In genomic region chr5:41767296-41768200, GRCm38 (mm10) we compare ENCODE assay signal across 9 mouse cellular contexts. TPM values are rescaled to one million over a fixed set of nuclear protein-coding genes. Genes with fewer than 3 reads are reported as not detected.
DNase-seq lines count a peak whose midpoint lies in the region; ATAC-seq and TF ChIP-seq lines count a peak whose summit lies in the region.
"Had no signal": no experiment of that assay in that cellular context is flagged by ENCODE, and none has a peak within 500 bp of the region (broad histone marks: within the 10 kb centered on the region; RNA-seq: fewer than 3 reads in every experiment).

No protein-coding gene starts in this region.

- intact Hi-C loops in gastrocnemius, adult 2 months (cut with DNase I) = loop anchor here (1.0 to 2.0 kb wide), 2 partner anchors 643 to 715 kb away; no protein-coding TSS in a partner anchor
- intact Hi-C loops in left cerebral cortex, postnatal 14 days (cut with DNase I) = loop anchor here (1.0 to 2.0 kb wide), 2 partner anchors 643 to 717 kb away; no protein-coding TSS in a partner anchor

- peak overlapping the region; percentile 40 for H3K4me2 ChIP-seq in embryonic facial prominence, embryonic 15.5 days (replicated peaks)
- peak overlapping the region; percentile 51 for H3K4me2 ChIP-seq in limb, embryonic 13.5 days (replicated peaks)

- H3K36me3 ChIP-seq in embryonic facial prominence, embryonic 15.5 days = no peaks in the 10 kb centered on the region
- no peaks in the 10 kb centered on the region for H3K36me3 ChIP-seq in limb, embryonic 13.5 days
- H3K36me3 ChIP-seq in small intestine, adult 2 months (ENCODE audit: control insufficient read depth, insufficient read depth, low read length) = no peaks in the 10 kb centered on the region

- TF ChIP-seq POLR2A in small intestine, adult 2 months (IDR thresholded peaks at IDR 0.05; ENCODE audit: low read depth, low read length) = no peak

- H3K4me1 ChIP-seq in embryonic facial prominence, embryonic 15.5 days = peaks cover 26% of the 10 kb centered on the region
- H3K4me1 ChIP-seq in limb, embryonic 13.5 days = peaks cover 28% of the 10 kb centered on the region
- H3K4me1 ChIP-seq in small intestine, adult 2 months (ENCODE audit: control insufficient read depth, insufficient read depth, insufficient read length, low read length) = peaks cover 9% of the 10 kb centered on the region; the same call in 1 of the 2 replicates

- WGBS in embryonic facial prominence, embryonic 15.5 days = 5% methylated on average over 33 of the region's 33 CpGs
- 6% methylated on average over 33 of the region's 33 CpGs for WGBS in limb, embryonic 13.5 days
- WGBS in small intestine, adult 2 months = 18% methylated on average over 33 of the region's 33 CpGs

- DNase-seq in gastrocnemius, adult 2 months = no peak
- no peak for DNase-seq in gastrocnemius, postnatal 4 days (ENCODE audit: low spot score in 2 of 2)
- DNase-seq in B cell, adult 2 months = peak; percentile 21 to 41
- DNase-seq in left cerebral cortex, postnatal 14 days (ENCODE audit: low spot score in 2 of 2) = no peak
- no peak for DNase-seq in right cerebral cortex, postnatal 25 days

- TF ChIP-seq CTCF in gastrocnemius, adult 2 months (IDR thresholded peaks at IDR 0.05) = no peak
- no peak for TF ChIP-seq CTCF in small intestine, adult 2 months (IDR thresholded peaks at IDR 0.05; ENCODE audit: extremely low read depth, insufficient read length, insufficient replicate concordance, low read depth, low read length)

- no peak overlapping the region for H3K27ac ChIP-seq in gastrocnemius, adult 2 months
- H3K27ac ChIP-seq in embryonic facial prominence, embryonic 15.5 days (replicated peaks) = no peak overlapping the region
- no peak overlapping the region for H3K27ac ChIP-seq in limb, embryonic 13.5 days
- H3K27ac ChIP-seq in small intestine, adult 2 months (ENCODE audit: insufficient read depth, low read depth, low read length) = no peak overlapping the region

- no peaks in the 10 kb centered on the region for H3K9me3 ChIP-seq in embryonic facial prominence, embryonic 15.5 days (replicated peaks)
- no peaks in the 10 kb centered on the region for H3K9me3 ChIP-seq in limb, embryonic 13.5 days

- H3K9ac ChIP-seq in embryonic facial prominence, embryonic 15.5 days = no peak overlapping the region
- H3K9ac ChIP-seq in limb, embryonic 13.5 days = peak overlapping the region; percentile 43; the same call in 1 of the 2 replicates

- peaks cover 58% of the 10 kb centered on the region for H3K27me3 ChIP-seq in embryonic facial prominence, embryonic 15.5 days
- H3K27me3 ChIP-seq in limb, embryonic 13.5 days = peaks cover 81% of the 10 kb centered on the region
- H3K27me3 ChIP-seq in small intestine, adult 2 months (ENCODE audit: control insufficient read depth, insufficient read depth, low read length) = peaks cover 44% of the 10 kb centered on the region

- H3K4me3 ChIP-seq in gastrocnemius, adult 2 months = peak overlapping the region; percentile 74
- peak overlapping the region; percentile 35 for H3K4me3 ChIP-seq in embryonic facial prominence, embryonic 15.5 days (replicated peaks)
- peak overlapping the region; percentile 27 for H3K4me3 ChIP-seq in limb, embryonic 13.5 days
- peak overlapping the region; percentile 22 for H3K4me3 ChIP-seq in small intestine, adult 2 months (ENCODE audit: low read depth, low read length)

- ATAC-seq in embryonic facial prominence, embryonic 15.5 days (ENCODE audit: insufficient number of reproducible peaks, low FRiP score, low TSS enrichment, low read depth) = no peak
- ATAC-seq in limb, embryonic 13.5 days (ENCODE audit: low FRiP score, low read depth) = no peak

RNA-seq across cellular contexts. Expression of gene Nkx3-2, which starts 3.2 kb away (rescaled TPM):
- total RNA-seq in gastrocnemius, adult 2 months (2021) = not detected
- under 1 TPM; 0.15 to 0.26 TPM for total RNA-seq in gastrocnemius, postnatal 4 days (2021)
- 0.18 and 0.36 TPM in 2 replicates for polyA plus RNA-seq in embryonic facial prominence, embryonic 15.5 days (2015; fragmentation: Nextera tagmentation; extraction: Ambion mirVana)
- polyA plus RNA-seq in limb, embryonic 13.5 days (2015; fragmentation: Nextera tagmentation; extraction: Ambion mirVana) = 5.2 and 5.7 TPM in 2 replicates
- polyA plus RNA-seq in small intestine, adult 2 months (2012; rRNA removed) = 1.7 and 2.3 TPM in 2 replicates
- not detected for total RNA-seq in left cerebral cortex, postnatal 14 days (2021)
- total RNA-seq: layer of hippocampus, postnatal 10 days had no signal

RNA-seq across cellular contexts. Expression of gene Rab28, which starts 59.6 kb away (rescaled TPM):
- 10 to 100 TPM; 83.0 to 98.9 TPM for total RNA-seq in gastrocnemius, adult 2 months (2021)
- total RNA-seq in gastrocnemius, postnatal 4 days (2021) = 10 to 100 TPM; 44.8 to 50.6 TPM
- polyA plus RNA-seq in embryonic facial prominence, embryonic 15.5 days (2015; fragmentation: Nextera tagmentation; extraction: Ambion mirVana) = 70.5 and 75.1 TPM in 2 replicates
- 87.4 and 90.1 TPM in 2 replicates for polyA plus RNA-seq in limb, embryonic 13.5 days (2015; fragmentation: Nextera tagmentation; extraction: Ambion mirVana)
- 8.1 and 18.3 TPM in 2 replicates for polyA plus RNA-seq in small intestine, adult 2 months (2012; rRNA removed)
- total RNA-seq in left cerebral cortex, postnatal 14 days (2021) = 10 to 100 TPM; 60.8 TPM

Comparison
In these comparisons a context has a peak if more than half of its experiments do, and no peak if none do; other contexts are left out.
1. DNase-seq: peak in B cell, adult 2 months (2 of 2); none in gastrocnemius, adult 2 months (single experiment), gastrocnemius, postnatal 4 days (0 of 2), left cerebral cortex, postnatal 14 days (0 of 2) and right cerebral cortex, postnatal 25 days (single experiment).
2. H3K4me3 ChIP-seq: peak in every context shown above with its lines; median percentile 74 in gastrocnemius, adult 2 months; 35 in embryonic facial prominence, embryonic 15.5 days; 27 in limb, embryonic 13.5 days; 22 in small intestine, adult 2 months.